Mouse (Mus musculus) embryo, embryonic 11 days (tissue): Measurements from ENCODE around the gene Hid1.

Experiments
- DNase-seq: peaks from one replicate; pipeline ENCODE4 v3.0.0-alpha.2; 2015

The Hid1 gene

GRCm38 (mm10) chr11:115374695-115375425, 7.3 kb upstream of the Hid1 start:
- no peak for DNase-seq

- DNase-seq, result peak; percentile 71
These were observed 6.5 kb upstream of the Hid1 start for GRCm38 (mm10) chr11:115373805-115374694.

GRCm38 (mm10) chr11:115372737-115373136, 5.2 kb upstream of the Hid1 start:
- no peak for DNase-seq

GRCm38 (mm10) chr11:115372015-115372414, 4.5 kb upstream of the Hid1 start:
- DNase-seq, result no peak

GRCm38 (mm10) chr11:115371354-115371753, 3.8 kb upstream of the Hid1 start:
- no peak for DNase-seq

- no peak for DNase-seq
These were observed 2.8 kb upstream of the Hid1 start for GRCm38 (mm10) chr11:115370368-115370767.

GRCm38 (mm10) chr11:115366706-115367394, 706 bp downstream of the Hid1 start:
- DNase-seq, result peak; percentile 49

GRCm38 (mm10) chr11:115366039-115366705, 1.4 kb downstream of the Hid1 start:
- DNase-seq, result no peak

GRCm38 (mm10) chr11:115364136-115364535, 3.4 kb downstream of the Hid1 start:
- no peak for DNase-seq

- DNase-seq, result no peak
These were observed 7.8 kb downstream of the Hid1 start for GRCm38 (mm10) chr11:115359726-115360125.

- DNase-seq, result no peak
These were observed 8.3 kb downstream of the Hid1 start for GRCm38 (mm10) chr11:115359293-115359692.

- peak; percentile 88 for DNase-seq
These were observed 9.1 kb downstream of the Hid1 start for GRCm38 (mm10) chr11:115358468-115358867.

- DNase-seq, result peak; percentile 87
These were observed 13.4 kb downstream of the Hid1 start for GRCm38 (mm10) chr11:115354183-115354582.

GRCm38 (mm10) chr11:115353375-115353774, 14.2 kb downstream of the Hid1 start:
- no peak for DNase-seq

- DNase-seq, result no peak
These were observed 17.6 kb downstream of the Hid1 start for GRCm38 (mm10) chr11:115349976-115350375.

GRCm38 (mm10) chr11:115348681-115349248, 18.8 kb downstream of the Hid1 start:
- DNase-seq, result no peak

- DNase-seq, result peak; percentile 78
These were observed 22.0 kb downstream of the Hid1 start for GRCm38 (mm10) chr11:115345515-115345914.

GRCm38 (mm10) chr11:115344967-115345366, 22.6 kb downstream of the Hid1 start:
- no peak for DNase-seq

GRCm38 (mm10) chr11:115341866-115342265, 25.7 kb downstream of the Hid1 start:
- DNase-seq, result no peak

GRCm38 (mm10) chr11:115341246-115341645, 26.3 kb downstream of the Hid1 start:
- DNase-seq, result no peak

GRCm38 (mm10) chr11:115337826-115338225, 29.7 kb downstream of the Hid1 start:
- DNase-seq, result no peak

- DNase-seq, result no peak
These were observed 30.2 kb downstream of the Hid1 start for GRCm38 (mm10) chr11:115337350-115337749.
